Mouse (Mus musculus): ENCODE results near the gene Entr1. TPM values are rescaled to one million over a fixed set of nuclear protein-coding genes. Genes with fewer than 3 reads are reported as not detected.
A peak's percentile ranks its signal among the peaks of the same experiment; 100 is the strongest.
"Not testable (repeated sequence)": the region's sequence is repeated elsewhere in the genome, so short reads cannot be mapped to it uniquely, and the experiment has no call there.

Entr1 gene
- total RNA-seq, 2 experiments from 2014 or later, result 172 to 175 TPM

DNA sequence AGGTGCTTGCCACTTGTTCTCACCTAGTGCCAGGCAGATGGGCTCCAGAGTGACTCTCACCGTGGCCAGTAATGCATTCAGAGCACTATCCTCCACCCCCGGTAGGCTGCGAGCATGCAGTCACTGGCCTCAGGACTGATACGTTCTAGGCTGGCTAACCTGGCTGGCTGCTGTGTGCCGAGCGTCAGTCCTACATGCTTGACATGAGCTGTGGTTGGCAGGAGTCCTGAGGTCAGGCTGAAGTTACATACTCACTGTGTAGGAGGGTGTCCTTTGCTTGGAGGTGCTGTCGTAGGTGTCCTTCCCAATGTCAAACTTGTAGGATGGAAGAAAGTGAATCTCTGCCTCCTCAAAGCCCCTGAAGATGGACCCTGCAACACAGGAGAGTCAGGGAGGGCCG, 9.9 kb upstream of the Entr1 start:
- intact Hi-C loops (cut with DNase I), result no loop called here
- no peak for DNase-seq (ENCODE audit: low spot score in 2 of 2)

DNA sequence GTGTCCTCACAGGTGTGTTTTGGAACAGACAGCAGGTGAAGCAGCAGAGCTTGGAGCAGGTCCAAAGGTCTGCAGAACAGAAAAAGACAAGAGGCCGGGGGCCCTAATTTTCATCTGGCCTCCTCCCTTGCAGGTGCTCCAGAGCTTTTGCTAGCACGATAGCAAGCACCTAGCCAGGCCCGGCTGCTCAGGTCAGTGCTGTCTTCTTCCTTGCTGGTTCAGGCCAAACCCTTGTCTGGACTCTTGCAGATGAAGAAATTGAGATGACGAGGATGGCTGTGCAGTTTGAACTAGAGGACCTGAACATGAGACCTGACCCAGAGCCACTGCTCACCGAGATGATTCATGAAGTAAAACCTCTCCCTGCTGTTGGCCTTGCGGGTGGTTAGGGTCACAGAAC, 2.5 kb upstream of the Entr1 start:
- intact Hi-C loops (cut with DNase I), result loop anchor here (2.0 kb wide), 1 partner anchor 15 kb away; no protein-coding TSS in a partner anchor
- DNase-seq (ENCODE audit: low spot score in 2 of 2), result no peak

DNA sequence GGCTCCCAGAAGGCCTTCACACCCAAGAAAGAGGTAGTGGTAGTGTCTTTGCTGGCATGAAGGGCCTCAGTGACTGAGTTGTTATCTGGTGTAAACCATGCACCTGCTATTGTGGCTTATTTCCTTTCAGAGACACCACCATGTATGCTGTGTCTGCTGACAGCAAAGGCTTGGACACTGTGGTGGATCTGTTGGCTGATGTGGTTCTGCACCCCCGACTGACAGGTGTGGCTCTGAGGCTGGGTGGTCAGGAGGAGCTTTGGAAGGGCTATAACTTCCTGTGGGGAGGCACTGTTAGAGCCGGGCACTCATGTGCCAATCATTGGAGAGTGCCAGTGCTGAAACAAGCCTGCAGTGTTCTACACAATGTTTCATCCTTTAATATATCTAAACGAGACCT, 1.8 kb upstream of the Entr1 start:
- no peak for DNase-seq (ENCODE audit: low spot score in 2 of 2)
- intact Hi-C loops (cut with DNase I), result loop anchor here (2.0 kb wide), 1 partner anchor 16 kb away; no protein-coding TSS in a partner anchor

DNA sequence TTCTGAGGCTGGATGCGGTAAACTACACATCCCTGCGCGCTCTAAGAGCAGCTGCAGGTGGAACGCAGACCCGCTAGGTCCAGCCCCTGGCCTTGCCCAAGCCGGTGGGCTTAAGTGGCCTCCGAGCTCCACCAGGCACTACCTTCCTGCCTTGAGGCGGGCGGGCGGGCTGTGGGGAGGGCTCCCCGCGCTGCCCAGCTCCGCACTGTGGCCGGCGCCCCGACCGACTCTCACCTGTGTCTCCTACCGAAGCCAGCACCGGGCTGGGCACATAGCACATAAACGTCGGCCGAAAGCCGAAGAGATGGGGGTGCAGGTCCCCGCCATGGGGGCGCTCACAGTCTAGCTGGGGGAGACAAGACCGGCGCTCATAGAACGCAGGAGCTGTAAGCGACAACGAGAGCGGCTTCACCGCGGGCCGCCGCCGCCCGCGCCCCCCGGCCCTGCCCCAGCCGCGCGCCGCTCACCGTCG, 398 bp downstream of the Entr1 start:
- DNase-seq (ENCODE audit: low spot score in 2 of 2), result no peak
- intact Hi-C loops (cut with DNase I), result no loop called here

DNA sequence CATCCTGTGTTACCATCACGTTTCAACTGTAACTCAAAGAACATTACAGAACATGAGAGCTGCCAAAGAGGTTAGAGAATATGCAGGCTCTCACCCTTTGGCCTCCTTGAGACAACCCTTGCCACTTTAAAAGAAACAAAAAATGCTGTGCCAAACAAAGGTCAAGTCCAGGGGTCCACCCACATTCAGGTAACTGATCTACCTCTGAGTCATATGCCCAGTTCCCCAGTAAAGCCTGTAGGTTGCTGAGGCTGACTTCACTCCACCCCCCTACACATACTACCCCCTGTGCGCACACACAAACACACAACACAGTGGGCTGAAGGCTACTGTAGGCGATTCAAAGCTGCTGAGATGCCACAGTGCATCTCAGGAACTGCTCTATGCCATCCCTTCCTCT, 1.4 kb downstream of the Entr1 start:
- DNase-seq (ENCODE audit: low spot score in 2 of 2), result no peak
- intact Hi-C loops (cut with DNase I), result no loop called here

DNA sequence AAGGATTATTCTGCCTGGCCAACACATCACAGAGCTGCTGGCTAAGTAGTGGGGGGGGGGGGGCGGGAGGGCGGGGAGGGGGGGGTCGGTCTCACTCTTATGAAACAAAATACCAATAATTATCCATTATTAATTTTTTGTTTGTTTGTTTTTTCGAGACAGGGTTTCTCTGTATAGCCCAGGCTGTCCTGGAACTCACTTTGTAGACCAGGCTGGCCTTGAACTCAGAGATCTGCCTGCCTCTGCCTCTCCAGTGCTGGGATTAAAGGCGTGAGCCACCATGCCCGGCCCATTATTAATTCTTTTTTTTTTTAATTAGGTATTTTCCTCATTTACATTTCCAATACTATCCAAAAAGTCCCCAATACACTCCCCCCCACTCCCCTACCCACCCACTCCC, 8.2 kb downstream of the Entr1 start:
- intact Hi-C loops (cut with DNase I); DNase-seq (ENCODE audit: low spot score in 2 of 2): not testable (repeated sequence)

DNA sequence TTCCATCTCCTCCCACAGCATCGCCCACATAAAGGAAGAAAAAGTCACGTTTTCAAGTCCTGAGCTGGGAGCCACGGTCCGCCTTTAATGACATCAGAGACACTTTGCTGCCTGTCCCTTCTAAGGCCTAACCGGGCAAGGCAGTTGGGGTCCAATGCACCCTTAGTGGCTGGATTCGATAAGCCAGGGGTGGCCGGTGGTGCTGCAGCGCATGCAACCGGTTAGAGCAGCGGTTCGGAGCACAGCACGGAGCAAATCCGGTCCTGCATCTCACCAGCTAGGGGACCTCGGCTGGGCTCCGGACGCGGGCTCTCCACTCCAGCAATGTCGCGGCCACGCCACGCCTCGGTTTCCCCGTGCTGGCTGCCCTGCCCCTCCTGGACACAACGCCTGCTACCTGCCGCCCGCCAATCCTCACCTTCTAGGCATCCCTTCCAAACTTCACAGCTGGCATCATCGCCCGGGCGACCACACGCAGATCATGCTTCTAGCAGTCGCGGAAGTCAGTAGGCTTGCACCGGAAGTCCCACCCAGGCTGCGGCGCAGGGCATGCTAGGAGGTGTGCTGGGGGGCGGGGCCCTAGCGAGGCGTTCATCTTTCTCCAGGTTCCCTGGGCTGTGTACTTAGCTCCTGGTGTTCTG, 8.9 kb downstream of the Entr1 start, which contains the start of gene Snapc4:
Snapc4 (minus strand) TSS at position 523 of the 641 bp plus-strand sequence.
- DNase-seq (ENCODE audit: low spot score in 2 of 2), result peak; percentile 83 to 85
- intact Hi-C loops (cut with DNase I), result no loop called here

DNA sequence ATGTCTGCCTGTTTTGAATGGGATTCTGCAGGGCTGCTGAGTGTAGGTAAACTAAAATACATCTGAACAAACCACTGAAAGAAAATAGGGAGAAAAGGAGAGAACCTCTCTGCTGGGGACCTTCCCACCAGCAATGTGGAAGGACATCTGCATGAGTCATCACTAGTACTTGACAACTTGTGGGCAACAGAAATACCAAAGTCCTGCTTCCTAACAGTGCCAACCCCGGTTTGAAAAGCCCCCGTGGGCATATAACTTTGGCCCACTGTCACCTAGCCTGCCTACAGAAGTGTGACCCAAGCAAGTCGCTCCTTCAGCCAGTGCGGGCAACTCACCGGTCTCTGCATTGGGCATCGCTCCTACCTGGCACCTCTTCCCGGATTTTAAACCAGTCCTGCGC, 16.7 kb downstream of the Entr1 start:
- intact Hi-C loops (cut with DNase I), result no loop called here
- no peak for DNase-seq (ENCODE audit: low spot score in 2 of 2)

DNA sequence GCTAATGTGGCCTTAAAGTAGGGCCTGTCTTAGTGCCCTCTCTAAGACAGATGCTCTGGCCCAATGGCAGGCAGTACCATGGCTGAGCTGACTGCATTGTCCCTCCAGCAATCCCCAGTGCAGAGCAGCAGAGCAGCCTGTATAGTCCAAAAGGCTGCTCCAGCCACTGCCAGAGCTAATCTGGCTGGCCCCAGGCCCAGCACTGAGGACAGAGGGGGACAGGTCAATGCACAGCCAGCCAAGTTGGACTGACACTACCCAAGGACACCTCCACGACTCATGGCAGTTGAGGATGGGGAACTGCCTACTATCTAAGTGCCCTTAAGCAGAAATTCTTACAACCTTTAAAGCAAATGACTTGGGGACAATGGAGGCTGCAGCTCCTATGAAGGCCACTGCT, 20.5 kb downstream of the Entr1 start:
- intact Hi-C loops (cut with DNase I), result no loop called here
- DNase-seq (ENCODE audit: low spot score in 2 of 2), result no peak

DNA sequence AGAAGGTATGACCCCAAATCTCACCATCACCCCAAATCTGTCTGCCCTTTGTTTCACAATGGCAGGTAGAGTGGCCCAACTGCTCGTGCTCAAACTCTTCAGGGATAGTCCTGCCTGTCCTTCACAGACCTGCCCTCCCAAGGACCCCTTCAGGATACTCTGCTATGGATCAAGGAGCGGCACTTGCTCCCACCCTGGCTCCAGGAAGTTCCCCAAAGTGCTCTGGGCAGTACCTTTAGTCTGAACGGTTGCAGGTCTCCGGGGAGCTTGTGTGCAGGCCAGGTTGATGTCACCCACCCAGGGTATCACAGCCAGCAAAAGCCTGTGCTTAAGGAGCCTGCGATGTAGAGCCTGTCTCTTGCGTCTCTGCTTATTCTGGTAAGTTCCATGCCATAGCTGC, 21.2 kb downstream of the Entr1 start:
- DNase-seq (ENCODE audit: low spot score in 2 of 2), result no peak
- intact Hi-C loops (cut with DNase I), result no loop called here

DNA sequence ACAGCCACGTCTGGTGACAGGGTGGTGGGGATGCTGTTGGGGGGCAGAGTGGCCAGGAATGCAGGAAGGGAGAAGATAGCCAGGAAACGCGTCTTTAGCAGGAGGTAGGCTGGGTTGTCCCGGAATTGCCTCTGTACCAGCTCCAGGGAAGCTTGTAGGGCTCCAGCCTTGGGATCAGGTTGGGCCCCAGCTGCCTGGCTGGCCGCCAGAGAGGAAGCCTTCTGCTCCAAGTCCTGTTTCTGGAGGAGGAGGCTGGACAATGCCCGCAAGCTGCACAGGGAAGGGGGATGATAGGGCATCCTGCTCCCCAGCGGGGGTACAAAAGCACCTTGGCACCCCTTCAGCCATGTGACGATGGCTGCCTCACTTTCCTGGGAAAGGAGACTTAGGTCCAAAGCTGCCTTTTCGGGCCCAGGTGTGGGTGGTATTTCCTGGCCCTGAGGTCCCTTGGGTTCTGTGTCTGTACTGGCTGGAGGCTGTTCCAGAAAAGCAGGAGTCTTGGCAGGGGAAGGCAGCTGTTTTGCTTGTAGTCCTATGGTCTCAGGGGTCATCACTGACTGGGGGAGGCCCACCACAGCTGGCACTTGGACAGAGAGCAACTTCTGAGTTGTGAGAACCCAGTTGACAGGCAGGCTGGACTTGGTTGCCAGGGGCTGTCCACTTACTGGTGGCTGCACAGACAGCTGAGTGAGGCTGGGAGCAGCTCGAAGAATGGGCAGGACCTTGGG, 24.2 kb downstream of the Entr1 start:
- DNase-seq (ENCODE audit: low spot score in 2 of 2), result no peak
- intact Hi-C loops (cut with DNase I), result no loop called here

DNA sequence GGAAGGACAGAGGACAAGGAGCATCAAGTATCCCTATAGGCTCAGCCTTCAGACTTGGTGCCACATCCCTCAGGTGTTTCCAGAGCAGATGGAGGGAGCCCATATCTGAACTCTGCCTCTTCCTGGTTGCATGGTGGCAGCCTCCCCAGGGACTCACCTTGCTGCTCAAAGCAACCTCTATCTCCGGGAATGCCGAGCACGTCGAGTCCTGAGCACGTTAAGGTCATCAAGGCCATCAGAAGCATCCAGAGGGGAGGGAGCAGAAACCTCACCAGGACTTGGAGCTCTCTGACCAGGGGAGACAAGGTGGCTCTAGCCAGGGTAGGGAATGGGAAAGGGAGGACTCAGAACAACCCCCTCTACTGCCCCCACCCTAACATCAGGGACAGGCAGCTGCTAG, 25.6 kb downstream of the Entr1 start:
- intact Hi-C loops (cut with DNase I), result no loop called here
- DNase-seq (ENCODE audit: low spot score in 2 of 2), result no peak

DNA sequence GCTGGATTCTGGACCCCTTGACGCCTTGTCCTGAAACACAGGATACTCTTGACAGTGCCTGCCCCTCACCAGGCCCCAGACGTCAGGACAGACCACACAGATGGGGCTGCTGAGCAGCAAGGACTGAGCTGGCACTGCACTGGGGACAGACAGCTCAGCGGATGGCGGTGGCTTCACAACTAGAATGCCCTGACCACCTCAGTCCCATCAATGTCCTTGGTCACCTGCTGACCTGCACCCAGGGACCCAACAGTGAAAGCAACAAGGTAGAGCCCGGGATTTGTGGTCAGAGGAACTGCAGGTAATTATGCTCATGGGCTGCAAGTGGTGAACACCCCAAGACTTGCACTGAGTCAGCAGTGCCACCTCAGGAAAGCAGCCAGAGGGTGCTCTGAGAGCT, 26.1 kb downstream of the Entr1 start:
- no peak for DNase-seq (ENCODE audit: low spot score in 2 of 2)
- intact Hi-C loops (cut with DNase I), result no loop called here

DNA sequence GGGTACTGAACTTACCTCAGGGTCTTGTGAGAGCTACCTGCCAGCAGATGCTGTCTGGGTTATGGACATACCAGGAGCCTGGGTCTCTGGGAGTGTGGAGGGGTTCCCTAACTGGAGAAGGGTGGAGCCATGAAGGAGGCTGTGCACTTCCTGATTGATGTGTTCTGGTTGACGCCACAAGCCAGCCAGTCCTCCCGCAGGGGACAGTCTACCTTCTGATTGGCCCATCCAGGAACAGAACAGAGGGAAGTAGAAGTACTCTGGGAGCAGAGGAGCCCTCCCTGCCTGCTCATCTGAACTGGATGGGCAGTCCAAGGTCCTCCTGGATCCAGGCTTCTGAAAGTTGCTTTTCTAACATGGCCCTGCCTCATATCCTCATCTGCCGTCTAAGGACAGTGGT, 28.3 kb downstream of the Entr1 start, which contains the start of gene Card9:
Card9 (minus strand) TSS at position 147 of the 400 bp plus-strand sequence.
- DNase-seq (ENCODE audit: low spot score in 2 of 2), result no peak
- intact Hi-C loops (cut with DNase I), result no loop called here

DNA sequence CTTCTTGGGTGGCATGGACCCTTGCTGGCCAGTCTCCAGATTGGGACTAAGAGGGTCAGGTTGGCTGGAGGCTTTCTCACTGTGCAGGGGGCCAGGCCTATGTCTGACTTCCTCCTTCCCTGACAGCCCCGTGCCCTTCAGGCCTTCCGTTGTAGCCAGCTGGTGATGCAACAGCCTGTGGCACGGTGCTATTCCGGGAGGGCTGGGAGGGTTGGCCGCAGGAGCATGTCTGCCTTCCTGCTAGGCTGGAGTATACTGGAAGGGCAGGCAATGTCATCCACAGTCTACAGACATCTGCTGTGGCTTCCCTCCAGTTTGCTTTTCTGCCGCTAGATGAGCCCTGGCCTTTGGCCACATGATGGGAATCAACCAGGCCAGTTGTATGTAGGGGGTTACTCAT, 29.1 kb downstream of the Entr1 start:
- intact Hi-C loops (cut with DNase I), result loop anchor here (10.0 kb wide), 1 partner anchor 205 kb away; no protein-coding TSS in a partner anchor
- no peak for DNase-seq (ENCODE audit: low spot score in 2 of 2)

DNA sequence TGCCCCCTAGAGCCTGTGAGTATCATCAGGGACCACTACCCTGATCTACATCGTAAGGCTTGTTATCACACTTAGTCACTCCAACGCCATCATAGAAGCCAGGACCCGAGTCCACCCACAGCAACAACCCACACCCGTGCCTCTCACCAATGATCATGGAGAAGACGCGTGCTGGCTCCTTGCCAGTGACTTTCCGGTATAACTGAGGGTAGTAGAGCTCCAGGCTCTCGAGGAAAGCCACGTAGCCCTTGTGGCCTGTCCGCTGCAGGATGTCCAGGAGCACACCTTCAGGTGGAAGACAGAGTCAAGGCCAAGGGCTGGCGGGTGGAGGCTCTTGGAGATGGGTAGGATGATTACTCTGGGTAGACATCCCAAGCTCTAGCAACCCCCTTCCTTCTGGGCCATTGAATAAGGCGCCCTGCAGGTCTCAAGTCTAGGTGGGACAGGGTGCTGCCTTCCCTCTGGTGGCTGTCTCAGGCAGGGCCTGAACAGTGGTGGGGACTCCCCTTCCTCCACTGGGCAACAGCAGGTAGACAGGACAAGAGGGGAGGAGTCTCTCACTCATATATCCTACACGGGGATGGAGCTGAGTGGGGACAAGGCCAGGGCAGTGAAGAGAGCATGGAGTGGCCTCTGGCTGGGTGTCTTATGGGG, 30.3 kb downstream of the Entr1 start:
- DNase-seq (ENCODE audit: low spot score in 2 of 2), result no peak
- intact Hi-C loops (cut with DNase I), result loop anchor here (10.0 kb wide), 1 partner anchor 204 kb away; no protein-coding TSS in a partner anchor

DNA sequence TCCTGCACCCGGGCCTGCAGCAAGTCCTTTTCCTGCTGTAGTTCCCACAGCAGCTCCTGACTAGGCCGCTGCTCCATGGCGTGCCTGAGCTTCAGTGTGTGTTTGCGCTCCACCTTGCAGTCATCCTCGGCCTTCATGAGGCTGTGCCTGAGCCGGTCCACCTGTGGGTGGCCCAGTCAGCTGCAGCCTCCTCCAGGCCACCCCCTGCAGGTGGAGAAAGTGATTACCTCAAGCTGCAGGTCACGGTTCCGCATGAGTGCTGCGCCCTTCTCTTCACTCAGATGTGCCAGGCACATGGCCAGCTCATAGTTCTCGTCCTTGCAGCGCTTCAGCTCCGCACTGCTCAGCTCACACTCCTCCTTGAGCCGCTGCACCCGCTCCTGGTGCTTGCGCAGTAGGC, 31.6 kb downstream of the Entr1 start:
- intact Hi-C loops (cut with DNase I), result loop anchor here (10.0 kb wide), 1 partner anchor 203 kb away; no protein-coding TSS in a partner anchor
- no peak for DNase-seq (ENCODE audit: low spot score in 2 of 2)

DNA sequence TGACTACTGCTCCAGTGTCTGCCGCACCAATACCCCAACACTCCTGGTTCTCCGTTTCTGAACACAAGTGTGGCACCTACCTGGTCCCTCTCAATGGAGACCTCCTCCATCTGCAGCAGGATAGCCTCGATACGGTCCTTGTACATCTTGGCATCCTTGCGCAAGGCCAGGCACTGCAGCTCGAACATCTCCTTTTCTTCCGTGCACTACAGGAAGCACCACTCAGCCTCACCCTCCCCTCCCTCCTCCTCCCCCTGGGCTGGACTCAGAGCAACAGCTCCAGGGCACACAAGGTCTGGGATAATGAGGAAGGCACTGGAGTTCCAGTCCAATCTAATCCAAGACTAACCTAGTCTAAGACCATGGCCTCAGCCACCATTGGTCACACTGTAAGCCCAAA, 32.4 kb downstream of the Entr1 start:
- intact Hi-C loops (cut with DNase I), result loop anchor here (10.0 kb wide), 1 partner anchor 202 kb away; no protein-coding TSS in a partner anchor
- no peak for DNase-seq (ENCODE audit: low spot score in 2 of 2)

DNA sequence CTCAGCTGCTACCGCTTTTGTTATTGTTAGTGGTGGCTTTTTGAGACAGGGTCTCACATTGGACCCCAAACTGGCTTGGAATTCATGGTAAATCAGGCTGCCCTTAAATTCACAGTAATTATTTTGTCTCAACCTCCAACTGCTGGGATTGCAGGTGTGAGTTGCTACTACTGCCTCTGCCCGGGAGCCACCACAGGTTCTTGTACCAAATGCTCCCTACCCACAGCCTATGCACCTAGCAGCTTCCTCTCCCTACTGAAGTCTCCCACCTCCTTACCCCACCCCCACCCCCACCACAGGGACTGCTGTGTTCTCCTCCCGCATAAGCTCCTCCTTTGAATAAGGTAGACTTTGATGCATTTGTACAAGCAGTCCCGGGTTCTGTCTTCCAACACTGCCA, 32.9 kb downstream of the Entr1 start:
- intact Hi-C loops (cut with DNase I), result loop anchor here (10.0 kb wide), 1 partner anchor 201 kb away; no protein-coding TSS in a partner anchor
- DNase-seq (ENCODE audit: low spot score in 2 of 2), result no peak

DNA sequence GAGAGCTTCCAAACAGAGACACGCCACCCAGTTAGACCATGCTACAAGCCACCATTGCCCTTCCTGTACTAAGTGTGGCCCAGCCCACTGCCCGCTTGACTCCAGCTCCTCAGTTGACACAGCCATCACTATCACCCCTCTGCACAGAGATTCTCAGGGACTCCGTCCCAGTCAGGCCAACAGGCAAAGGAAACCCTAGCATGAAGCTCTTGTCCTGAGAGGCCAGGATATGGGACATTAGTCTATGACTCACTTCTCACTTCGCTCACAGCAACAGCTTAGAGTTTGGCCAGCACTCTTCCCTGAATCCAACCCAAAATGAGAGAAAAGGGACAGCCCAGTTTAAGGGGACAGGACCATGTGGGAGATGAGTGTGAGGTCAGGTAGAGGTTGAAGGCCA, 34.7 kb downstream of the Entr1 start:
- DNase-seq (ENCODE audit: low spot score in 2 of 2), result no peak
- intact Hi-C loops (cut with DNase I), result loop anchor here (10.0 kb wide), 1 partner anchor 200 kb away; no protein-coding TSS in a partner anchor
